19 mouse cellular contexts compared by ENCODE assay signal in genomic region chr1:168407958-168408357, GRCm38 (mm10). TPM values are rescaled to one million over a fixed set of nuclear protein-coding genes. Genes with fewer than 3 reads are reported as not detected.
DNase-seq lines count a peak whose midpoint lies in the region; ATAC-seq and TF ChIP-seq lines count a peak whose summit lies in the region.
"Had no signal": no experiment of that assay in that cellular context is flagged by ENCODE, and none has a peak within 500 bp of the region (broad histone marks: within the 10 kb centered on the region; RNA-seq: fewer than 3 reads in every experiment).

No protein-coding gene starts in this region.

- no peak overlapping the region for H3K4me2 ChIP-seq in heart, embryonic 15.5 days
- no peak overlapping the region for H3K4me2 ChIP-seq in kidney, embryonic 16.5 days (replicated peaks; ENCODE audit: low read depth, low read length)
- no peak overlapping the region for H3K4me2 ChIP-seq in neural tube, embryonic 11.5 days (ENCODE audit: low read depth)
- H3K4me2 ChIP-seq in neural tube, embryonic 15.5 days: no peak overlapping the region
- no peak overlapping the region for H3K4me2 ChIP-seq in midbrain, postnatal 0 days (ENCODE audit: low read depth, low read length, poor library complexity, severe bottlenecking)
- H3K4me2 ChIP-seq: limb, embryonic 15.5 days; stomach, embryonic 15.5 days had no signal

- no peak overlapping the region for H3K9ac ChIP-seq in heart, embryonic 15.5 days
- H3K9ac ChIP-seq in kidney, embryonic 16.5 days (replicated peaks; ENCODE audit: low read length): peak overlapping the region; percentile 14; the same call in 1 of the 2 replicates
- H3K9ac ChIP-seq in neural tube, embryonic 11.5 days (ENCODE audit: low read length): no peak overlapping the region
- H3K9ac ChIP-seq in neural tube, embryonic 15.5 days (replicated peaks): no peak overlapping the region
- H3K9ac ChIP-seq in midbrain, postnatal 0 days (replicated peaks; ENCODE audit: low read length, poor library complexity, severe bottlenecking): no peak overlapping the region
- H3K9ac ChIP-seq: limb, embryonic 15.5 days; liver, postnatal 0 days; stomach, embryonic 15.5 days had no signal

- WGBS in heart, embryonic 15.5 days: 65% methylated on average over 7 of the region's 7 CpGs
- WGBS in kidney, embryonic 16.5 days: 71% methylated on average over 7 of the region's 7 CpGs
- 80% methylated on average over 7 of the region's 7 CpGs for WGBS in neural tube, embryonic 11.5 days
- WGBS in neural tube, embryonic 15.5 days: 89% methylated on average over 7 of the region's 7 CpGs
- WGBS in midbrain, postnatal 0 days: 85% methylated on average over 7 of the region's 7 CpGs

- no peak overlapping the region for H3K4me3 ChIP-seq in heart, embryonic 15.5 days
- H3K4me3 ChIP-seq in kidney, embryonic 16.5 days (ENCODE audit: low read length): no peak overlapping the region
- H3K4me3 ChIP-seq in neural tube, embryonic 11.5 days (ENCODE audit: low read depth, low read length): no peak overlapping the region
- no peak overlapping the region for H3K4me3 ChIP-seq in neural tube, embryonic 15.5 days (replicated peaks)
- no peak overlapping the region for H3K4me3 ChIP-seq in midbrain, postnatal 0 days (ENCODE audit: low read depth, low read length)
- H3K4me3 ChIP-seq: hindbrain, embryonic 10.5 days; limb, embryonic 15.5 days; midbrain, embryonic 10.5 days; stomach, embryonic 15.5 days had no signal

- H3K36me3 ChIP-seq in heart, embryonic 15.5 days: no peaks in the 10 kb centered on the region
- peaks cover under 1% of the 10 kb centered on the region; the same call in 1 of the 2 replicates for H3K36me3 ChIP-seq in kidney, embryonic 16.5 days (ENCODE audit: insufficient read depth, low read length)
- no peaks in the 10 kb centered on the region for H3K36me3 ChIP-seq in neural tube, embryonic 11.5 days (ENCODE audit: control insufficient read depth, insufficient read depth, low read length)
- H3K36me3 ChIP-seq in neural tube, embryonic 15.5 days: no peaks in the 10 kb centered on the region
- no peaks in the 10 kb centered on the region for H3K36me3 ChIP-seq in midbrain, postnatal 0 days (ENCODE audit: insufficient read depth, low read length)
- H3K36me3 ChIP-seq: stomach, embryonic 15.5 days had no signal

- no peaks in the 10 kb centered on the region for H3K27me3 ChIP-seq in heart, embryonic 15.5 days
- H3K27me3 ChIP-seq in kidney, embryonic 16.5 days (ENCODE audit: insufficient read depth, low read length): no peaks in the 10 kb centered on the region
- no peaks in the 10 kb centered on the region for H3K27me3 ChIP-seq in neural tube, embryonic 11.5 days (ENCODE audit: control insufficient read depth, insufficient read depth, low read length)
- H3K27me3 ChIP-seq in neural tube, embryonic 15.5 days (replicated peaks): no peaks in the 10 kb centered on the region
- H3K27me3 ChIP-seq in midbrain, postnatal 0 days (ENCODE audit: insufficient read depth, low read length): no peaks in the 10 kb centered on the region
- H3K27me3 ChIP-seq: limb, embryonic 15.5 days; stomach, embryonic 15.5 days had no signal

- ATAC-seq in heart, embryonic 15.5 days (replicated peaks; ENCODE audit: insufficient number of reproducible peaks, insufficient read depth, low FRiP score, low read depth): no peak
- ATAC-seq in kidney, embryonic 16.5 days (ENCODE audit: low FRiP score, low TSS enrichment): no peak
- no peak for ATAC-seq in neural tube, embryonic 11.5 days (ENCODE audit: insufficient read depth, low FRiP score, low TSS enrichment)
- no peak for ATAC-seq in neural tube, embryonic 15.5 days (ENCODE audit: low FRiP score)
- no peak for ATAC-seq in midbrain, postnatal 0 days (ENCODE audit: low FRiP score)
- ATAC-seq: CD4-positive, CD25-positive, alpha-beta regulatory T cell, adult 4 months; liver, postnatal 0 days had no signal

- no peak for DNase-seq in heart, adult 9 months (ENCODE audit: low spot score in 2 of 2)
- DNase-seq in kidney, adult 18-20 months: no peak
- DNase-seq in neural tube, embryonic 11.5 days (ENCODE audit: low spot score): no peak
- no peak for DNase-seq in midbrain, postnatal 0 days (ENCODE audit: low spot score)
- DNase-seq: adrenal gland, adult 2 months; cerebellum, adult 2 months; gastrocnemius, postnatal 14 days; kidney, adult 9 months; liver, postnatal 0 days; spleen, adult 18-20 months had no signal

- TF ChIP-seq CTCF in midbrain, postnatal 0 days (IDR thresholded peaks at IDR 0.05): no peak

- H3K4me1 ChIP-seq in heart, embryonic 15.5 days (replicated peaks): peaks cover 63% of the 10 kb centered on the region
- H3K4me1 ChIP-seq in kidney, embryonic 16.5 days (ENCODE audit: insufficient read depth, low read length): peaks cover 81% of the 10 kb centered on the region
- H3K4me1 ChIP-seq in neural tube, embryonic 11.5 days (ENCODE audit: control insufficient read depth, insufficient read depth, low read length): peaks cover 51% of the 10 kb centered on the region
- H3K4me1 ChIP-seq in neural tube, embryonic 15.5 days: peaks cover 39% of the 10 kb centered on the region
- no peaks in the 10 kb centered on the region for H3K4me1 ChIP-seq in midbrain, postnatal 0 days (ENCODE audit: insufficient read depth, low read length)

- peak overlapping the region; percentile 45; the same call in 1 of the 2 replicates for H3K27ac ChIP-seq in heart, embryonic 15.5 days
- peak overlapping the region; percentile 69; the same call in 1 of the 2 replicates for H3K27ac ChIP-seq in kidney, embryonic 16.5 days (ENCODE audit: low read length)
- H3K27ac ChIP-seq in neural tube, embryonic 11.5 days (ENCODE audit: low read depth, low read length): 0 out of 2 replicates have a peak overlapping the region, but pooled peaks have one; percentile 20
- H3K27ac ChIP-seq in neural tube, embryonic 15.5 days (replicated peaks): no peak overlapping the region
- no peak overlapping the region for H3K27ac ChIP-seq in midbrain, postnatal 0 days (ENCODE audit: low read depth, low read length)
- H3K27ac ChIP-seq: hindbrain, embryonic 10.5 days; limb, embryonic 15.5 days; midbrain, embryonic 10.5 days; stomach, embryonic 15.5 days had no signal

- no peaks in the 10 kb centered on the region for H3K9me3 ChIP-seq in heart, embryonic 15.5 days (replicated peaks)
- no peaks in the 10 kb centered on the region for H3K9me3 ChIP-seq in kidney, embryonic 16.5 days (ENCODE audit: low read length)
- H3K9me3 ChIP-seq in neural tube, embryonic 11.5 days (ENCODE audit: control insufficient read depth, low read length): no peaks in the 10 kb centered on the region
- H3K9me3 ChIP-seq in neural tube, embryonic 15.5 days (replicated peaks): no peaks in the 10 kb centered on the region
- no peaks in the 10 kb centered on the region for H3K9me3 ChIP-seq in midbrain, postnatal 0 days (ENCODE audit: low read length)
- H3K9me3 ChIP-seq: hindbrain, embryonic 10.5 days; limb, embryonic 15.5 days; midbrain, embryonic 10.5 days; stomach, embryonic 15.5 days had no signal

RNA-seq across cellular contexts. Expression of gene Pbx1, which starts 24.1 kb away (rescaled TPM):
- polyA plus RNA-seq in heart, embryonic 15.5 days (2015; fragmentation: Nextera tagmentation; extraction: Ambion mirVana): 21.6 and 22.1 TPM in 2 replicates
- polyA plus RNA-seq in kidney, embryonic 16.5 days (2015; fragmentation: Nextera tagmentation; extraction: Ambion mirVana): 67.3 and 75.5 TPM in 2 replicates
- polyA plus RNA-seq in neural tube, embryonic 11.5 days (2014; fragmentation: Nextera tagmentation; extraction: Ambion mirVana): 45.8 and 47.9 TPM in 2 replicates
- 28.8 and 31.4 TPM in 2 replicates for polyA plus RNA-seq in neural tube, embryonic 15.5 days (2015; fragmentation: Nextera tagmentation; extraction: Ambion mirVana)
- total RNA-seq in midbrain, postnatal 0 days (2014; rRNA removed): 83.4 and 104 TPM in 2 replicates
- polyA plus RNA-seq in midbrain, postnatal 0 days (2015; fragmentation: Nextera tagmentation; extraction: Ambion mirVana): 50.6 and 57.6 TPM in 2 replicates
- total RNA-seq: MEL had no signal

Comparison
In these comparisons a context has a peak if more than half of its experiments do, and no peak if none do; other contexts are left out.
1. H3K27ac ChIP-seq: peak in heart, embryonic 15.5 days (single experiment), kidney, embryonic 16.5 days (single experiment) and neural tube, embryonic 11.5 days (single experiment); none in neural tube, embryonic 15.5 days (single experiment) and midbrain, postnatal 0 days (single experiment).